Mouse (Mus musculus) heart, postnatal 0 days (tissue): Measurements from ENCODE around the gene Sap18.

Experiments
- CTCF ChIP-seq: IDR thresholded peaks from 2 replicates; pipeline ENCODE4 v1.5.1; 2016; ENCODE audit warnings: antibody characterized with exemption, control low read depth, low read depth
- EP300 ChIP-seq: IDR thresholded peaks from 2 replicates; pipeline ENCODE4 v1.6.1; 2016; ENCODE audit warnings: antibody characterized with exemption, low read depth

- TF ChIP-seq CTCF (no peak), EP300 (no peak)
These were observed 46.6 kb downstream of the Sap18 start for GRCm38 (mm10) chr14:57844535-57844934.
